Comparison of ENCODE assay signal across 26 mouse cellular contexts in the genomic region with DNA sequence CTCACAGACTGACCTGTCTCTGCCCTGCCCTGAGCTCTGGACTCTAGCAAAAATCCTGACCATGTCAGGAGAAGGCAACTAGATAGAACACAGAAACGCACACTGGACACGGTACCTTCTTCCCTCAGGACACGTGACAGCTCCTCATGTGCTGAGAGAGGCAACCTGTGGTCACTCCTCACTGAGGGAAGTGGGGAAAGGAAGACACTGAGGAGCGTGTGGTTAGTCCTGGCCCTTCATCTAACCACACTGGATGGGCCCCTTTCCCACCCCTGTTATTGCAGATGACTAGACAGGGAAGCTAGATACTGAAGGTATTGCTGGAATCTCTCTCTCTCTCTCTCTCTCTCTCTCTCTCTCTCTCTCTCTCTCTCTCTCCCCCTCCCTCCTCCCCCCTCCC. TPM values are rescaled to one million over a fixed set of nuclear protein-coding genes. Genes with fewer than 3 reads are reported as not detected.
DNase-seq lines count a peak whose midpoint lies in the region; ATAC-seq and TF ChIP-seq lines count a peak whose summit lies in the region.
"Had no signal": no experiment of that assay in that cellular context is flagged by ENCODE, and none has a peak within 500 bp of the region (broad histone marks: within the 10 kb centered on the region; RNA-seq: fewer than 3 reads in every experiment).

No protein-coding gene starts in this region.

- TF ChIP-seq CTCF in C2C12 (IDR thresholded peaks at IDR 0.05; ENCODE audit: control insufficient read depth, insufficient read depth, insufficient read length) = no peak

- no peak overlapping the region for H3K4me3 ChIP-seq in C2C12 (ENCODE audit: insufficient read depth, poor library complexity, severe bottlenecking)
- H3K4me3 ChIP-seq: embryonic facial prominence, embryonic 12.5 days; forebrain, embryonic 10.5 days; forebrain, embryonic 15.5 days; gastrocnemius, adult 2 months; hindbrain, embryonic 12.5 days; intestine, embryonic 15.5 days; limb, embryonic 13.5 days; liver, embryonic 12.5 days; midbrain, embryonic 10.5 days had no signal

- DNase-seq in MEL-GATA-1-ER (ENCODE audit: extremely low read depth, low read depth) = peak; percentile 15
- peak; percentile 70 for DNase-seq in yolk sac, embryonic 10.5 days (ENCODE audit: low spot score)
- DNase-seq in right cerebral cortex, adult 18-20 months = no peak
- DNase-seq: adrenal gland, adult 2 months; adrenal gland, postnatal 36 days; cerebellum, adult 18-20 months; cerebellum, postnatal 25 days; gastrocnemius, adult 2 months; liver, postnatal 0 days; lung, postnatal 36 days; thymus, postnatal 4 days had no signal

- peak; percentile 48 to 63 for ATAC-seq in hematopoietic stem cell, adult 5-6 weeks (replicated peaks in 1 of 2; ENCODE audit: insufficient read depth in 1 of 2, low FRiP score in 2 of 2, low TSS enrichment in 1 of 2, low read depth in 1 of 2, poor library complexity in 2 of 2, severe bottlenecking in 2 of 2)
- ATAC-seq in erythroid progenitor cell, adult 5-6 weeks (replicated peaks; ENCODE audit: low FRiP score, poor library complexity, severe bottlenecking) = no peak
- ATAC-seq: activated CD4-positive, CD25-positive, alpha-beta regulatory T cell, adult 4 months; forebrain, embryonic 15.5 days; hindbrain, postnatal 0 days; liver, embryonic 12.5 days; liver, postnatal 0 days; midbrain, embryonic 16.5 days had no signal

- H3K27me3 ChIP-seq in C2C12 (ENCODE audit: control insufficient read depth, insufficient read depth, insufficient read length) = peaks cover 45% of the 10 kb centered on the region
- H3K27me3 ChIP-seq: embryonic facial prominence, embryonic 12.5 days; forebrain, embryonic 15.5 days; hindbrain, embryonic 12.5 days; intestine, embryonic 15.5 days; limb, embryonic 13.5 days had no signal

- no peaks in the 10 kb centered on the region for H3K79me3 ChIP-seq in C2C12 (ENCODE audit: low read depth)

- H3K79me2 ChIP-seq in C2C12 (ENCODE audit: control insufficient read depth, insufficient read depth) = no peaks in the 10 kb centered on the region

- H3K36me3 ChIP-seq in C2C12 (ENCODE audit: control insufficient read depth, insufficient read depth) = no peaks in the 10 kb centered on the region
- H3K36me3 ChIP-seq: embryonic facial prominence, embryonic 12.5 days; forebrain, embryonic 10.5 days; forebrain, embryonic 15.5 days; G1E; hindbrain, embryonic 12.5 days; intestine, embryonic 15.5 days; limb, embryonic 13.5 days; liver, embryonic 12.5 days; midbrain, embryonic 10.5 days had no signal

- no peak overlapping the region for H3ac ChIP-seq in C2C12 (ENCODE audit: control insufficient read depth, insufficient read length, low read depth)

TF ChIP-seq in C2C12, 6 proteins besides CTCF, POLR2A, EP300 and RAD21:
- TF ChIP-seq MAX (IDR thresholded peaks at IDR 0.05) (no peak), USF1 (IDR thresholded peaks at IDR 0.05; ENCODE audit: low read depth) (peak; percentile 54)

RNA-seq across cellular contexts. Expression of gene Wnk2, which starts 14.9 kb away (rescaled TPM):
- polyA plus RNA-seq in C2C12 (2012; fragmentation: generic; extraction: Trizol) = not detected
- total RNA-seq in hematopoietic stem cell, adult 5-6 weeks (2017) = not detected in 2 replicates
- total RNA-seq in erythroid progenitor cell, adult 5-6 weeks (2015; ENCODE audit: low replicate concordance) = not detected in 2 replicates
- total RNA-seq in erythroid progenitor cell, adult 5-6 weeks (2017; ENCODE audit: low replicate concordance) = not detected in 2 replicates
- polyA plus RNA-seq: activated CD4-positive, CD25-positive, alpha-beta regulatory T cell, adult 4 months; G1E had no signal

RNA-seq across cellular contexts. Expression of gene Ninj1, which starts 24.6 kb away (rescaled TPM):
- 78.6 TPM for polyA plus RNA-seq in C2C12 (2012; fragmentation: generic; extraction: Trizol)
- total RNA-seq in hematopoietic stem cell, adult 5-6 weeks (2017) = 58.6 and 65.6 TPM in 2 replicates
- 27.2 and 40.7 TPM in 2 replicates for total RNA-seq in erythroid progenitor cell, adult 5-6 weeks (2015; ENCODE audit: low replicate concordance)
- total RNA-seq in erythroid progenitor cell, adult 5-6 weeks (2017; ENCODE audit: low replicate concordance) = 0.76 and 4.6 TPM in 2 replicates

RNA-seq across cellular contexts. Expression of gene Card19, which starts 53.1 kb away (rescaled TPM):
- polyA plus RNA-seq in C2C12 (2012; fragmentation: generic; extraction: Trizol) = 159 TPM
- 56.7 and 94.3 TPM in 2 replicates for total RNA-seq in hematopoietic stem cell, adult 5-6 weeks (2017)
- 3.2 and 17.6 TPM in 2 replicates for total RNA-seq in erythroid progenitor cell, adult 5-6 weeks (2015; ENCODE audit: low replicate concordance)
- 2.2 and 3.4 TPM in 2 replicates for total RNA-seq in erythroid progenitor cell, adult 5-6 weeks (2017; ENCODE audit: low replicate concordance)
